Mouse (Mus musculus): Measurements from ENCODE around the gene Ctnnbip1.

DNA sequence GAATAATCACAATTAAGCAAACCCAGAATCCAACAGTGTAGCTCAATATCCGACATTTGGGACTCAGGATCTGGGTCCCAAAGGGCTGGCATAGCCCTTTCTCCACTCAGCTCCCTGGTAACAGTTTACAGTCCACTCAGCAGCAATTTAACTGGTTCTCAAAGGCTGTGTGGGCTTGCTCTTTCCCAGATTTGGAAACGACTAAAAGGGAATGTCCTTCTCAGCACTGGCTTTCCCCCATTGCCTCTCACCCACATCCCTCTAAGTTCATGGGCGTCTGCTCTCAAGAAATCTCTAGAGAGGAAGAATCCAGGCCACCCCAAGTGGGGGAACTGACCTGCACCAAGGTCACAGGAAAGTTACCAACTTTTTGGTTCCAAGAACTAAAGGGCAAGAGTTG, 33.5 kb upstream of the Ctnnbip1 start:
- TF ChIP-seq CTCF (IDR thresholded peaks at IDR 0.05; ENCODE audit: low read depth, low read length) (no peak), POLR2A (IDR thresholded peaks at IDR 0.05; ENCODE audit: extremely low read depth, insufficient read depth, low read length) (no peak)

Measured in liver, adult 2 months (tissue).